In genomic region chr17:12249783-12250504, GRCm38 (mm10) we compare ENCODE assay signal across 9 mouse cellular contexts.
DNase-seq lines count a peak whose midpoint lies in the region; ATAC-seq and TF ChIP-seq lines count a peak whose summit lies in the region.
"Had no signal": no experiment of that assay in that cellular context is flagged by ENCODE, and none has a peak within 500 bp of the region (broad histone marks: within the 10 kb centered on the region; RNA-seq: fewer than 3 reads in every experiment).

No protein-coding gene starts in this region.

- DNase-seq in adrenal gland, adult 2 months = peak; percentile 21
- no peak for DNase-seq in adrenal gland, postnatal 25 days
- no peak for DNase-seq in liver, embryonic 14.5 days (ENCODE audit: low read depth in 3 of 3, low spot score in 3 of 3)
- DNase-seq in liver, embryonic 11.5 days (ENCODE audit: low spot score) = no peak
- peak; percentile 42 for DNase-seq in T-cell, adult 2 months (ENCODE audit: low spot score)
- no peak for DNase-seq in spleen, postnatal 4 days (ENCODE audit: low spot score in 2 of 2)
- no peak for DNase-seq in embryonic facial prominence, embryonic 10.5 days (ENCODE audit: low spot score)

- no peak overlapping the region for H3K4me3 ChIP-seq in liver, embryonic 14.5 days (ENCODE audit: insufficient read depth in 1 of 2, low read depth in 2 of 2, low read length in 2 of 2)
- no peak overlapping the region for H3K4me3 ChIP-seq in liver, embryonic 11.5 days (ENCODE audit: low read depth, low read length)
- peak overlapping the region; percentile 20 for H3K4me3 ChIP-seq in megakaryocyte, embryonic 14.5 days (replicated peaks)
- H3K4me3 ChIP-seq in embryonic facial prominence, embryonic 10.5 days = no peak overlapping the region
- H3K4me3 ChIP-seq: erythroblast, embryonic 14.5 days had no signal

- TF ChIP-seq EP300 in liver, embryonic 14.5 days (IDR thresholded peaks at IDR 0.05; ENCODE audit: low read depth) = no peak

- no peak for ATAC-seq in liver, embryonic 14.5 days (ENCODE audit: insufficient read depth)
- ATAC-seq in liver, embryonic 11.5 days (replicated peaks; ENCODE audit: low FRiP score) = no peak

- H3K27ac ChIP-seq in liver, embryonic 14.5 days = no peak overlapping the region
- H3K27ac ChIP-seq in liver, embryonic 11.5 days (ENCODE audit: low read depth, low read length) = no peak overlapping the region
- no peak overlapping the region for H3K27ac ChIP-seq in embryonic facial prominence, embryonic 10.5 days (replicated peaks)

- no peaks in the 10 kb centered on the region for H3K4me1 ChIP-seq in liver, embryonic 14.5 days (replicated peaks; ENCODE audit: control insufficient read depth in 2 of 2, insufficient read depth in 2 of 2, low read length in 1 of 2)
- no peaks in the 10 kb centered on the region for H3K4me1 ChIP-seq in liver, embryonic 11.5 days (replicated peaks; ENCODE audit: control insufficient read depth, insufficient read depth, low read length)
- H3K4me1 ChIP-seq in megakaryocyte, embryonic 14.5 days = peaks cover 7% of the 10 kb centered on the region; the same call in 1 of the 2 replicates
- no peaks in the 10 kb centered on the region for H3K4me1 ChIP-seq in embryonic facial prominence, embryonic 10.5 days

- no peak overlapping the region for H3K9ac ChIP-seq in liver, embryonic 14.5 days (replicated peaks)
- H3K9ac ChIP-seq in liver, embryonic 11.5 days (ENCODE audit: low read depth, low read length) = no peak overlapping the region

- H3K4me2 ChIP-seq in liver, embryonic 14.5 days (ENCODE audit: low read depth) = no peak overlapping the region
- no peak overlapping the region for H3K4me2 ChIP-seq in liver, embryonic 11.5 days

- 87% methylated on average over 19 of the region's 19 CpGs for WGBS in liver, embryonic 14.5 days (ENCODE audit: insufficient replicate concordance)
- WGBS in liver, embryonic 11.5 days = 94% methylated on average over 19 of the region's 19 CpGs
- 95% methylated on average over 19 of the region's 19 CpGs for WGBS in embryonic facial prominence, embryonic 10.5 days

- peaks cover 3% of the 10 kb centered on the region; the same call in 1 of the 2 replicates for H3K36me3 ChIP-seq in liver, embryonic 14.5 days (replicated peaks; ENCODE audit: control insufficient read depth, insufficient read depth, low read depth)
- peaks cover 52% of the 10 kb centered on the region for H3K36me3 ChIP-seq in liver, embryonic 11.5 days (ENCODE audit: control insufficient read depth, insufficient read depth, low read length)
- peaks cover 78% of the 10 kb centered on the region for H3K36me3 ChIP-seq in megakaryocyte, embryonic 14.5 days (replicated peaks; ENCODE audit: low read length)
- peaks cover 93% of the 10 kb centered on the region for H3K36me3 ChIP-seq in embryonic facial prominence, embryonic 10.5 days (replicated peaks)

- peak; percentile 67 for TF ChIP-seq CTCF in liver, embryonic 14.5 days (IDR thresholded peaks at IDR 0.05; ENCODE audit: low read depth)

- no peaks in the 10 kb centered on the region for H3K27me3 ChIP-seq in liver, embryonic 14.5 days (ENCODE audit: control insufficient read depth, insufficient read depth, low read length)
- H3K27me3 ChIP-seq in liver, embryonic 11.5 days (replicated peaks; ENCODE audit: control insufficient read depth, insufficient read depth, low read length) = no peaks in the 10 kb centered on the region
- no peaks in the 10 kb centered on the region for H3K27me3 ChIP-seq in megakaryocyte, embryonic 14.5 days (replicated peaks)
- H3K27me3 ChIP-seq in embryonic facial prominence, embryonic 10.5 days (replicated peaks; ENCODE audit: low read depth, poor library complexity, severe bottlenecking) = no peaks in the 10 kb centered on the region

- no peaks in the 10 kb centered on the region for H3K9me3 ChIP-seq in liver, embryonic 14.5 days (ENCODE audit: control insufficient read depth, low read length)
- H3K9me3 ChIP-seq in liver, embryonic 11.5 days (ENCODE audit: control insufficient read depth, low read length) = 0 out of 2 replicates have a peak, but pooled peaks cover 4% of the 10 kb centered on the region
- H3K9me3 ChIP-seq in megakaryocyte, embryonic 14.5 days = peaks cover 44% of the 10 kb centered on the region
- H3K9me3 ChIP-seq in embryonic facial prominence, embryonic 10.5 days = peaks cover 13% of the 10 kb centered on the region

Comparison
In these comparisons a context has a peak if more than half of its experiments do, and no peak if none do; other contexts are left out.
1. DNase-seq: peak in adrenal gland, adult 2 months (single experiment) and T-cell, adult 2 months (single experiment); none in adrenal gland, postnatal 25 days (single experiment), liver, embryonic 14.5 days (0 of 3), liver, embryonic 11.5 days (single experiment), spleen, postnatal 4 days (0 of 2) and embryonic facial prominence, embryonic 10.5 days (single experiment).